Mouse (Mus musculus) heart, postnatal 0 days (tissue): ENCODE measurements at regions not wholly inside any gene's neighbourhood (a gene's known extent, or its start where the extent isn't known, plus 50 kb on each side); places are given as distances from the start of the nearest gene placed in this dataset.

Experiments
- CTCF ChIP-seq: IDR thresholded peaks from 2 replicates; pipeline ENCODE4 v1.5.1; 2016; ENCODE audit warnings: antibody characterized with exemption, control low read depth, low read depth
- EP300 ChIP-seq: IDR thresholded peaks from 2 replicates; pipeline ENCODE4 v1.6.1; 2016; ENCODE audit warnings: antibody characterized with exemption, low read depth

DNA sequence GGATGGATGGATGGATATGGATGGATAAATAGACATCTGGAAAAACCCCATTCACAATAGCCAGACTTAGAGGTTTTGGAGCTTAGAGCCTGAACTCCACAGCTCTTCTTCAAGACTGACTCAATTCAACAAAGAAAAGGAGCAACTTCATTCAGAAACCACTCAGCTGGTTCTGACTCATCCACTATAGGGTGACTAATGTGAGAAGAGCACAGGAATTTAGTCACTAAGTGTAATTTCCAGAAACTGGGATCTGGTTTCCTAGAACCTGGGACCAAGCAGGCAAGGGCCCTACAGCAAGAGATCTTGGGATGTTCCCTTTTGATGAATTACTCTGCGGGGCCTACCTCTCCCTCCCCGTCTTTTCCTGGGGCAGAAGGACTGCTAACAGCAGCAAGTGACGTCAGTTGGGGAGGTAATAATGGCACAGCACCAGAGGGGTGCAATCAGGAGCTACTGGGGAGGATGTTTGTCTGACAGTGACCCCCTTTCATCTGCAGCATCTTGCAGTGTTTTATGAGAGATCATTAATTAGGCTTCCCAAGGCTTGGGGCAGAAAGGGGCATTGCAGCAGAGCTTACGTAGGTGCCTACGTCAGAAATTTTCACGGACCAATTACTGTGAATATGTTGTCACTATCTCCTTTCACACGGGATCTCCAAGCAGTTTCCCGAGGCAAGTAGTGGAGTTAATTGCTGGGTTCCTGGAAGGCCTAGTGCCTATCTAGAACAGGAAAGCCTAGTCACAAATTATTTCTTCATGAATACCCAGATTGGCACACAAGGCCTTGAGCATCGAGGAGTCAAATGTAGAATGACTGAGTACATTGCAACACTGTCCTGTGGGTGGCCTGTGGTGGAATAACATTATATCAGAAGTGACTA, 339.3 kb downstream of the Synb start:
- no peak for TF ChIP-seq CTCF
- no peak for TF ChIP-seq EP300
